Mouse (Mus musculus): ENCODE data around the gene Atp1b4.

DNA sequence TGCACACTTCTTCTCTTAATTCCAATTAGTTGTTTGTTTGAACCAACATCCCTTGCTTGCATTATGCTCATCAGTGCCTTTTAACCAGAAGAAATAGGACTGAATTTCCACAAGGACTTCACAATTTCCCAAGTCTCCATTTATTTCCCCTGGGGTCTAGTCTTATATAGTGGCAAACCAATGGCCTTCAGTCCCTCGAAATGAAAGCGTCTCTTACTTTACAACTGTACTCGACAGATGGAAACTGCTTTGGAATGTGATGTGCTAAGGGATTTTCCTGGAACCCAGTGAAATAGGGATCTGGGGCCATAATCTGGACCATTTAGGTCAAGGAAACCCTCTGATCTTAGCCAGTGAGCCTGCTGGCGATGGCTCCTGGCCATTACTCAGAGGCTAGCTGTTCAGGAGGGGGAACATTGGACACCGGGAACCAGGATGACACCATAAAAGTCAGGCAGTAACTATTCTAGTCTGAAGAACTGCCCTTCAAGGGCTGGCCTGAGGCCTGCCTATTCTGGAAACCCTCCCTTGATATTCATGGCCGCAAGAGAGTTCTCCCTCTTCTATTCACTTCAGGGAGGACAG, 2.3 kb upstream of the Atp1b4 start:
- no peak for TF ChIP-seq CTCF (IDR thresholded peaks at IDR 0.05; ENCODE audit: borderline replicate concordance, insufficient read depth, low read length)
- TF ChIP-seq POLR2A (IDR thresholded peaks at IDR 0.05; ENCODE audit: low read depth, low read length), result no peak
